Mouse (Mus musculus): ENCODE results near the gene Trarg1. TPM values are rescaled to one million over a fixed set of nuclear protein-coding genes. Genes with fewer than 3 reads are reported as not detected.

Trarg1 gene
- polyA plus RNA-seq, 1 experiment: 0.34 TPM

- TF ChIP-seq MYOD1 (IDR thresholded peaks at IDR 0.05; ENCODE audit: control insufficient read depth in 1 of 3, insufficient read length in 2 of 3, low read depth in 2 of 3): no peak
- no peak for TF ChIP-seq POLR2AphosphoS2 (IDR thresholded peaks at IDR 0.05; ENCODE audit: insufficient read length, low read depth)
- TF ChIP-seq MAX (IDR thresholded peaks at IDR 0.05; ENCODE audit: low read depth): no peak
- no peak for TF ChIP-seq E2F4 (IDR thresholded peaks at IDR 0.05; ENCODE audit: insufficient read depth)
- no peak for TF ChIP-seq REST (IDR thresholded peaks at IDR 0.05; ENCODE audit: insufficient read depth, insufficient read length)
- no peak for TF ChIP-seq CEBPB (IDR thresholded peaks at IDR 0.05; ENCODE audit: insufficient read depth, poor library complexity, severe bottlenecking)
- Histone ChIP-seq H3K79me2 (ENCODE audit: control insufficient read depth, insufficient read depth) (peaks cover 13% of the 10 kb centered on the region), H3ac (ENCODE audit: control insufficient read depth, insufficient read length) (no peak overlapping the region), H3K4me2 (ENCODE audit: low read depth) (no peak overlapping the region), H3K27me3 (ENCODE audit: control insufficient read depth, insufficient read depth, insufficient read length) (no peaks in the 10 kb centered on the region), H3K36me3 (ENCODE audit: control insufficient read depth, insufficient read depth) (peaks cover 44% of the 10 kb centered on the region), H3K4me3 (no peak overlapping the region)
These were observed 62.9 kb downstream of the Trarg1 start for GRCm38 (mm10) chr11:76742511-76742910.

GRCm38 (mm10) chr11:76744550-76744949 lies 64.9 kb downstream of the Trarg1 start:
- peaks cover 48% of the 10 kb centered on the region for H3K36me3 ChIP-seq (ENCODE audit: control insufficient read depth, insufficient read depth)
- TF ChIP-seq MYOG (IDR thresholded peaks at IDR 0.05; ENCODE audit: control insufficient read depth in 1 of 3, insufficient read depth in 1 of 3, insufficient read length in 2 of 3, low read depth in 2 of 3) (no peak), POLR2AphosphoS2 (IDR thresholded peaks at IDR 0.05; ENCODE audit: insufficient read length, low read depth) (no peak), REST (IDR thresholded peaks at IDR 0.05; ENCODE audit: insufficient read depth, insufficient read length) (no peak), SRF (IDR thresholded peaks at IDR 0.05; ENCODE audit: control insufficient read depth, insufficient read length, low read depth) (no peak), POLR2A (IDR thresholded peaks at IDR 0.05; ENCODE audit: insufficient read length, low read depth) (no peak), TCF3 (IDR thresholded peaks at IDR 0.05; ENCODE audit: insufficient read length, low read depth) (no peak), USF1 (IDR thresholded peaks at IDR 0.05; ENCODE audit: low read depth) (no peak), CEBPB (IDR thresholded peaks at IDR 0.05; ENCODE audit: insufficient read depth, poor library complexity, severe bottlenecking) (no peak), TCF12 (IDR thresholded peaks at IDR 0.05; ENCODE audit: insufficient read depth, poor library complexity, severe bottlenecking) (no peak), MYOD1 (IDR thresholded peaks at IDR 0.05; ENCODE audit: control insufficient read depth in 1 of 3, insufficient read length in 2 of 3, low read depth in 2 of 3) (no peak), E2F4 (IDR thresholded peaks at IDR 0.05; ENCODE audit: insufficient read depth) (no peak), MAX (IDR thresholded peaks at IDR 0.05; ENCODE audit: low read depth) (no peak)
- no peak overlapping the region for H3K4me2 ChIP-seq (ENCODE audit: low read depth)
- peaks cover 13% of the 10 kb centered on the region for H3K79me2 ChIP-seq (ENCODE audit: control insufficient read depth, insufficient read depth)
- H3K4me3 ChIP-seq: no peak overlapping the region
- no peaks in the 10 kb centered on the region for H3K27me3 ChIP-seq (ENCODE audit: control insufficient read depth, insufficient read depth, insufficient read length)
- no peak overlapping the region for H3ac ChIP-seq (ENCODE audit: control insufficient read depth, insufficient read length)

- Histone ChIP-seq H3K27me3 (ENCODE audit: control insufficient read depth, insufficient read depth, insufficient read length) (no peaks in the 10 kb centered on the region), H3K36me3 (ENCODE audit: control insufficient read depth, insufficient read depth) (peaks cover 56% of the 10 kb centered on the region), H3ac (ENCODE audit: control insufficient read depth, insufficient read length) (no peak overlapping the region), H3K79me2 (ENCODE audit: control insufficient read depth, insufficient read depth) (peaks cover 13% of the 10 kb centered on the region), H3K4me2 (ENCODE audit: low read depth) (no peak overlapping the region), H3K4me3 (no peak overlapping the region)
- no peak for TF ChIP-seq TCF12 (IDR thresholded peaks at IDR 0.05; ENCODE audit: insufficient read depth, poor library complexity, severe bottlenecking)
- TF ChIP-seq USF1 (IDR thresholded peaks at IDR 0.05; ENCODE audit: low read depth): no peak
- TF ChIP-seq MAX (IDR thresholded peaks at IDR 0.05; ENCODE audit: low read depth): no peak
- no peak for TF ChIP-seq MYOG (IDR thresholded peaks at IDR 0.05; ENCODE audit: control insufficient read depth in 1 of 3, insufficient read depth in 1 of 3, insufficient read length in 2 of 3, low read depth in 2 of 3)
- TF ChIP-seq TCF3 (IDR thresholded peaks at IDR 0.05; ENCODE audit: insufficient read length, low read depth): no peak
- TF ChIP-seq POLR2A (IDR thresholded peaks at IDR 0.05; ENCODE audit: insufficient read length, low read depth): no peak
- TF ChIP-seq MYOD1 (IDR thresholded peaks at IDR 0.05; ENCODE audit: control insufficient read depth in 1 of 3, insufficient read length in 2 of 3, low read depth in 2 of 3): no peak
- no peak for TF ChIP-seq CEBPB (IDR thresholded peaks at IDR 0.05; ENCODE audit: insufficient read depth, poor library complexity, severe bottlenecking)
- no peak for TF ChIP-seq SRF (IDR thresholded peaks at IDR 0.05; ENCODE audit: control insufficient read depth, insufficient read length, low read depth)
- no peak for TF ChIP-seq E2F4 (IDR thresholded peaks at IDR 0.05; ENCODE audit: insufficient read depth)
- TF ChIP-seq POLR2AphosphoS2 (IDR thresholded peaks at IDR 0.05; ENCODE audit: insufficient read length, low read depth): no peak
- no peak for TF ChIP-seq REST (IDR thresholded peaks at IDR 0.05; ENCODE audit: insufficient read depth, insufficient read length)
These were observed 66.3 kb downstream of the Trarg1 start for GRCm38 (mm10) chr11:76745921-76746320.

Other genes with a start within 250 kb of the Trarg1 start
- 81.3 TPM for gene Abr, start 57.5 kb upstream of the Trarg1 start, polyA plus RNA-seq (2012; fragmentation: generic; extraction: Trizol)
- not detected for gene Bhlha9, start 7.3 kb upstream of the Trarg1 start, polyA plus RNA-seq (2012; fragmentation: generic; extraction: Trizol)
- gene Gosr1, start 83.8 kb downstream of the Trarg1 start, polyA plus RNA-seq (2012; fragmentation: generic; extraction: Trizol): 16.5 TPM
- gene Cpd, start 167.2 kb downstream of the Trarg1 start, polyA plus RNA-seq (2012; fragmentation: generic; extraction: Trizol): 17.6 TPM
- not detected for gene Tmigd1, start 222.4 kb downstream of the Trarg1 start, polyA plus RNA-seq (2012; fragmentation: generic; extraction: Trizol)
- 58.3 TPM for gene Blmh, start 245.0 kb downstream of the Trarg1 start, polyA plus RNA-seq (2012; fragmentation: generic; extraction: Trizol)

All from myocyte (in vitro differentiated cells).